Comparison of ENCODE assay signal across 13 mouse cellular contexts in the genomic region with DNA sequence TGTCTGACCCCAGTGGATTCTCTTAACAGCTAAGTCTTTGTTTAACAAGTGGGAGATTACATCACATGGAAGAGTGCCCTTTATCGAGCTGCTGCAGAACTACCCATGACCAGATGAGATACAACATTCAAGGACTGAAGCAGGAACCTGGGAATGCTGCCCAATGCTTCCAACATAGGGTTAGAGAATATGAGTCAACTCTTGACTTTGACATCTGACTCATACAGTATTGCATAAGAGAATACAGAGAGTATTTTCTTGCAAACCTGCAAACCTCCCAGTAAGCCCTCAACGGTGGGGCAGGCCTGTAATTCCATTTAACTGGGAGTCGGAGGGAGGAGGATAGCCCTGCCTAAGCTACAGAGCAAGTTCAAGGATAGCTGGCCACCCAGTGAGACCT. TPM values are rescaled to one million over a fixed set of nuclear protein-coding genes. Genes with fewer than 3 reads are reported as not detected.
DNase-seq lines count a peak whose midpoint lies in the region; ATAC-seq and TF ChIP-seq lines count a peak whose summit lies in the region.
"Had no signal": no experiment of that assay in that cellular context is flagged by ENCODE, and none has a peak within 500 bp of the region (broad histone marks: within the 10 kb centered on the region; RNA-seq: fewer than 3 reads in every experiment).

No protein-coding gene starts in this region.

- no peaks in the 10 kb centered on the region for H3K36me3 ChIP-seq in kidney, embryonic 15.5 days
- no peaks in the 10 kb centered on the region for H3K36me3 ChIP-seq in C2C12 (ENCODE audit: control insufficient read depth, insufficient read depth)
- H3K36me3 ChIP-seq: embryonic facial prominence, embryonic 13.5 days; midbrain, embryonic 12.5 days had no signal

- no peak overlapping the region for H3K4me2 ChIP-seq in kidney, embryonic 15.5 days
- H3K4me2 ChIP-seq: embryonic facial prominence, embryonic 13.5 days; midbrain, embryonic 12.5 days had no signal

- no peak for ATAC-seq in kidney, embryonic 15.5 days (replicated peaks; ENCODE audit: low FRiP score)
- ATAC-seq: activated CD4-positive, CD25-positive, alpha-beta regulatory T cell, adult 4 months had no signal

- 79% methylated on average over 3 of the region's 3 CpGs for WGBS in kidney, embryonic 15.5 days

- H3K79me3 ChIP-seq in C2C12 (ENCODE audit: low read depth) = no peaks in the 10 kb centered on the region

- DNase-seq in kidney, adult 9 months = peak; percentile 67
- peak; percentile 83 to 84 for DNase-seq in adrenal gland, postnatal 36 days
- DNase-seq in lung, postnatal 25 days (ENCODE audit: low spot score) = peak; percentile 58
- no peak for DNase-seq in cerebellum, postnatal 14 days
- no peak for DNase-seq in layer of hippocampus, adult 11-12 months (ENCODE audit: low spot score)
- no peak for DNase-seq in gastrocnemius, postnatal 10 days
- DNase-seq: cerebellum, adult 18-20 months; left cerebral cortex, postnatal 4 days had no signal

- TF ChIP-seq CTCF in C2C12 (IDR thresholded peaks at IDR 0.05; ENCODE audit: control insufficient read depth, insufficient read depth, insufficient read length) = no peak

- no peaks in the 10 kb centered on the region for H3K9me3 ChIP-seq in kidney, embryonic 15.5 days (replicated peaks)
- H3K9me3 ChIP-seq: embryonic facial prominence, embryonic 13.5 days; midbrain, embryonic 12.5 days had no signal

- no peak overlapping the region for H3ac ChIP-seq in C2C12 (ENCODE audit: control insufficient read depth, insufficient read length, low read depth)

- no peaks in the 10 kb centered on the region for H3K27me3 ChIP-seq in kidney, embryonic 15.5 days
- H3K27me3 ChIP-seq in C2C12 (ENCODE audit: control insufficient read depth, insufficient read depth, insufficient read length) = no peaks in the 10 kb centered on the region
- H3K27me3 ChIP-seq: embryonic facial prominence, embryonic 13.5 days had no signal

- no peak overlapping the region for H3K27ac ChIP-seq in kidney, embryonic 15.5 days
- H3K27ac ChIP-seq: embryonic facial prominence, embryonic 13.5 days; midbrain, embryonic 12.5 days had no signal

- H3K4me1 ChIP-seq in kidney, embryonic 15.5 days = no peaks in the 10 kb centered on the region
- H3K4me1 ChIP-seq: embryonic facial prominence, embryonic 13.5 days; midbrain, embryonic 12.5 days had no signal

- no peak overlapping the region for H3K9ac ChIP-seq in kidney, embryonic 15.5 days
- H3K9ac ChIP-seq: embryonic facial prominence, embryonic 13.5 days; midbrain, embryonic 12.5 days had no signal

- no peaks in the 10 kb centered on the region for H3K79me2 ChIP-seq in C2C12 (ENCODE audit: control insufficient read depth, insufficient read depth)

- no peak overlapping the region for H3K4me3 ChIP-seq in kidney, embryonic 15.5 days (replicated peaks)
- no peak overlapping the region for H3K4me3 ChIP-seq in C2C12 (ENCODE audit: insufficient read depth, poor library complexity, severe bottlenecking)
- H3K4me3 ChIP-seq: embryonic facial prominence, embryonic 13.5 days; midbrain, embryonic 12.5 days had no signal

TF ChIP-seq in C2C12, 6 proteins besides CTCF, POLR2A, EP300 and RAD21:
- TF ChIP-seq MYOG (IDR thresholded peaks at IDR 0.05; ENCODE audit: control insufficient read depth, extremely low read depth, insufficient read length) (no peak), CEBPB (IDR thresholded peaks at IDR 0.05; ENCODE audit: low read depth) (peak; percentile 86), MAX (IDR thresholded peaks at IDR 0.05) (no peak), FOSL1 (IDR thresholded peaks at IDR 0.05; ENCODE audit: insufficient read depth, low read length, poor library complexity, severe bottlenecking) (peak; percentile 5)

RNA-seq across cellular contexts. Expression of a gene that starts 15.0 kb away (rescaled TPM):
- 18.9 and 19.6 TPM in 2 replicates for polyA plus RNA-seq in kidney, embryonic 15.5 days (2015; fragmentation: Nextera tagmentation; extraction: Ambion mirVana)
- polyA plus RNA-seq in C2C12 (2012; fragmentation: generic; extraction: Trizol) = 4.4 TPM
- total RNA-seq in adrenal gland, postnatal 36 days (2021) = 1 to 10 TPM; 4.4 to 5.3 TPM
- 10 to 100 TPM in 1 of 2 experiments, 1 to 10 TPM in 1; 10.0 to 13.8 TPM for total RNA-seq in gastrocnemius, postnatal 10 days (2021)

Comparison
In these comparisons a context has a peak if more than half of its experiments do, and no peak if none do; other contexts are left out.
1. DNase-seq: peak in kidney, adult 9 months (single experiment), adrenal gland, postnatal 36 days (2 of 2) and lung, postnatal 25 days (single experiment); none in cerebellum, postnatal 14 days (0 of 2), layer of hippocampus, adult 11-12 months (single experiment) and gastrocnemius, postnatal 10 days (single experiment).